Mouse (Mus musculus): ENCODE measurements around the gene Apool.

GRCm38 (mm10) chrX:112273550-112273949 lies 37.6 kb upstream of the Apool start:
- no peak for TF ChIP-seq POLR2A (IDR thresholded peaks at IDR 0.05; ENCODE audit: insufficient read length, low read depth)
- no peak for TF ChIP-seq E2F4 (IDR thresholded peaks at IDR 0.05; ENCODE audit: insufficient read depth)
- TF ChIP-seq POLR2AphosphoS2 (IDR thresholded peaks at IDR 0.05; ENCODE audit: insufficient read length, low read depth) = no peak
- no peak for TF ChIP-seq USF1 (IDR thresholded peaks at IDR 0.05; ENCODE audit: low read depth)
- TF ChIP-seq CEBPB (IDR thresholded peaks at IDR 0.05; ENCODE audit: insufficient read depth, poor library complexity, severe bottlenecking) = no peak
- TF ChIP-seq MAX (IDR thresholded peaks at IDR 0.05; ENCODE audit: low read depth) = no peak
- no peak for TF ChIP-seq SRF (IDR thresholded peaks at IDR 0.05; ENCODE audit: control insufficient read depth, insufficient read length, low read depth)
- no peak for TF ChIP-seq MYOD1 (IDR thresholded peaks at IDR 0.05; ENCODE audit: control insufficient read depth in 1 of 3, insufficient read length in 2 of 3, low read depth in 2 of 3)

Data from myocyte (in vitro differentiated cells).